Mouse (Mus musculus) layer of hippocampus, postnatal 25 days (tissue): ENCODE data around the gene Gm2a. TPM values are rescaled to one million over a fixed set of nuclear protein-coding genes. Genes with fewer than 3 reads are reported as not detected.
"Not testable (repeated sequence)": the region's sequence is repeated elsewhere in the genome, so short reads cannot be mapped to it uniquely, and the experiment has no call there.

ENCODE experiments used
- DNase-seq, 2 experiments: peaks; one replicate each; pipeline ENCODE4 v3.0.0; 2022; ENCODE audit warnings: mixed read lengths in 2 of 2, low spot score in 1 of 2; ENCODE audit errors: extremely low spot score in 1 of 2
- total RNA-seq, 2 experiments: library from RNA; stranded (reverse); gene quantifications; 2 replicates each; pipeline ENCODE4 v1.2.3; 2021

Gene Gm2a
- total RNA-seq, 2 experiments from 2014 or later: 38.7 to 42.5 TPM

DNA sequence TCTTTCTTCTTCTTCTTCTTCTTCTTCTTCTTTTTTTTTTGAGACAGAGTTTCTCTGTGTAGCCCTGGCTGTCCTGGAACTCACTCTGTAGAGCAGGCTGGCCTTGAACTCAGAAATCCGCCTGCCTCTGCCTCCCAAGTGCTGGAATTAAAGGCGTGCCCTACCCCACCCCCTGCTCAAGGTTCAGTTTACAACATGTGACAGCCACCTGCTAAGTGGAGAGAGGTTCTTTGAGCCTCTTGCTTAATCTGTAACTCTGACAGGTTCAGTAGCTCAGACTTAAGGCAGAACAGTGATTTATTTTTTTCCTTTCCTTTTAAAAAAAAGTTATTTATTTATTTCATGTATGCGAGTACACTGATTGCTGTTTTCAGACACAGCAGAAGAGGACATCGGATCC lies 1.6 kb upstream of the Gm2a start:
- DNase-seq: not testable (repeated sequence)

DNA sequence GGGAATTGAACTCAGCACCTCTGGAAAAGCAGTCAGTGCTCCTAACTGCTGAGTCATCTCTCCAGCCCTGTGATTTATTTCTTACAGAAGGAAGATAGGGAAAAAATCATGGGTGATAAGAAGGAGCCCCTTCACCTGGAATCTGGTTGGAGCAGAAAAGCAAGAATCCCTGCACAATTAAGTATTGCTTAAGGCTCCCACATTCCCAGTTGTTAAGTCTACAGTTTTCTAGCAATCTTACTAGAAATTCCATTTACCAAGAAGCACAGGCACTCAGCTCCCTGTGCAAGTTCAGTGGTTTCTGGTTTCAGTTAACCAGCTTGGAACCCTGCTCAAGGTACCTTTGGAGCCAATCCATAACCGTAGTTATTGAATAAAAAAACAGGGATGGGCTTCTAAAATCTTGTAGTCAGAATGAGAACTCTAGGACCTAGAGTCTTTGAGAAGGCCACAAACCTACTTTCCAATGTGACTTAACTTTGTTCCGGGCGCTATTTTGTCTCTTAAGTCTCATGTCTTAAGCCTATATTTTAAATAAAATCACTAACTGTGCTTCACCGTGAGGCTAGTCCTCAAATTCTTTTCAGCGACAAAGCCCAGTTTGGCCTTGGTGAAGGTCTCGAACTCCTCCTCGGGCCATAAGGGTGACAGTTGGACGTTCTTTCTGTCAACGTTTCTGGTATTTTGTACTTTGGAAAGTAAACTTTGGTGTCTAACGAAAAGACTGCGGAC lies 1.0 kb upstream of the Gm2a start:
- no peak for DNase-seq

DNA sequence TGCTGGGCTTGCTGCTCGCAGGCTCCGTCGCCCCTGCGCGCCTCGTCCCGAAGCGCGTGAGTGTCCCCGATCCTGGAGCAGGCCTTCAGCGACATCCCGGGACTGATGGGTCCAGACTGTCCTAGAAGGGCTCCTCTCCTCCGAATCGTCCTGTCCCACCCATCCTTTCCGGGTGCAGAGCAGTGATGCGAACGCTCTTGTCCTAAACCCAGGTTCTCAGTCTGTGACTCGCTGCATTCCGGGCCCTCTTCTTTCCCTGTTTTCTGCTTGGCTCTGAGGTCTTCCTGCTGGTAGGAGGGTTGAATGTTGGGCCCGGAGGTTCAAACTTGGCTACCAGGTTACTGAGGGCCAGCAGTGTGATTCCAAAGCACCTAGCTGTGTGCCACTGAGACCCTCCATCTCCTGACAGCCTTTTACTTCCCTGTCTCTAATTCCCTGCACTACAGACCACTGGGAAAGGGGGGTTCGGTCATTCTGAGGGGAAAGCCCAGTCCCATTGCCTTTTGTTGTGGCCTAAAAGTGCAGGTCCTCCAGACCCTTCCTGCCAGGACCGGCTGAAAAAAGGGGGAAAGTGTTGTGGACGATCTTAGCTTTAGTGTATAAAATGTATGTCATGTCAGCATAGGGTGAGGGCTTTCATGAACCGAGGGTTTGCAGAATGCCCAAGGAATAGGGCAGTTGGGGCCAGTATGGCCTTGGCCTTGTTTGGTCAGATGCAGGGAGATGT lies 437 bp downstream of the Gm2a start:
- DNase-seq: no peak

DNA sequence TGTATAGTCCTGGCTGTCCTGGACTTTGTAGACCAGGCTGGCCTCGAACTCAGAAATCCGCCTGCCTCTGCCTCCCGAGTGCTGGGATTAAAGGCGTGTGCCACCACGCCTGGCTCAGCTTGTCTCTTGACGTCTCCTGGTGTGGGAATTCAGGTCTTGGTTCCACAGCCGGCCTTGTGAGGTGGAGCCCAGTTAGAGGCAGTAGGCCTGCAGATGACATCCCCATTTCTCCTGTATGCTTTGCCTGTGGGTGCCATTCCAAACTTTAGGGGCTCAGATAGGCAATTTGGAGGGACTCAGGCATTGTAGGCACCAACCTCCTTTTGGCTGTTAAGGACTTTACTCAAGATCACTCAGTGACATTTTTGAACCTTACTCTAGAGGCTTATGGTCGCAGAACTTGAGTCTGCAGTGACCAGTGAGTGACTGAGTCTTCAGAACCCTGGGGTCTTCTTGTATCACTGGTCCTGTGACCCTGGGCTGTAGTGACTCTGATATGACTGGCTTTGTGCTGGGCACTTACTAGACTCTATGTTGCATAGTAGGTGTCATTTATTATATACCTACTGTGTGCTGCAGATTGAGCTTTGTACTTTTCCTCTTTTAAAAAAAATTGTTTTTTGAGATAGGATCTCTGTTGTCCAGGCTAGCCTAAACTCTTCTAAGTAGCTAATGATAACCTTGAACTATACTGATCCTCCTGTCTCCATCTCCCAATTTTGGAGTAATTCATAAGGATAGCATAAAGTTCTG lies 1.3 kb downstream of the Gm2a start:
- DNase-seq: no peak

DNA sequence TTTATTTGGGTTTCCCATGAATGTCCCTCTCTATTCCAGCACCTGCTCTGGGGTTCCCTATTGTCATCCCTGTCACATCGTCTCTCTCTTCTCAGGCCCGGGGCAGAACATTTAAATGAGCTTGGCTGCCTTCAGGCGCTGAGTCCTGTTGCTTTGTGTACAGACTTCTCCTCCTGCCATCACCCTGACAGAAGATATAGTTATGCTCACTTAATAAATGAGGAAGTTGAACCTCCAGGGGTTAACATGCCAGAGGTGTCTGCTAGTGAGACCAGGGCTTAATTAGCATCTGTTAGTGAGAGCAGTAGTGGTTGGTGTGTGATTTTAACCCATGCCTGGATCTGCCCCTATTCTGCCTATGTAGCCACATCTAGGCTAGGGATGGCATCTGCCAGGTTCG lies 2.0 kb downstream of the Gm2a start:
- no peak for DNase-seq

DNA sequence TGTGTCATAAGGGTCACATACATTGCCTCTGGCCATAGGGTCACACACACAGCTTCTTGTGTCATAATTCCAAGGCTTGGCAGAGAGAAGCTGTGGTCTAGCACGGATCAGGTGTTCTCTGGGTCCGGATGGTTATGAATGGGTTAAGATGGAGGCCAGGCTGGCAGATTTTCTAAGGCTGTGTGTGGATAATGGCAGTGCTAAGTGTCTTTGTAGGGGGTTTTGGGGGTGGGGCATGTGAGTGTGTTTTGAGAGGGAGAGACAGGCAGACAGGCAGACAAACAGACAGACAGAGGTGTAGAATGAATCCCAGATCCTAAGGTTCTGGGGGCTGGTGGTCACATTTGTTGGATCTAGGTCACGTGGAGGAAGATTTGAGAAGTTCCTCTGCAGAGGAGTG lies 4.1 kb downstream of the Gm2a start:
- DNase-seq: no peak

DNA sequence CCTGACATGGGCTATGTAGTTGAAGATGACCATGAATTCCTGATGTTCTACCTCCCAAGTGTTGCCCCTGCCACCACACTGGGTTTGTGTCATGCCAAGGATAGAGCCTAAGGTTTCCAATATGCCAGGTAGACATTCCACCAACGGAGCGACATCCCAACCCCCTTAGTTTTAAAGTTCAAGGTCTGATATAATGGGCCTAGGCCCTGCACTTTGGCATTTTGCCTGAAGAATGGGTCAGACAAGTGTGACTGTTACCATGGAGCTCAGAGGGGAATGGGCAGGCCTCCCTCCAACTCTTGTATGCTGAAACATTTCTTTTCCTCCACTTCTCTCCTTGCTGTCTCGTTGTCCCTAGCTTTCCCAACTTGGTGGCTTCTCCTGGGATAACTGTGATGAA lies 5.3 kb downstream of the Gm2a start:
- DNase-seq: no peak

DNA sequence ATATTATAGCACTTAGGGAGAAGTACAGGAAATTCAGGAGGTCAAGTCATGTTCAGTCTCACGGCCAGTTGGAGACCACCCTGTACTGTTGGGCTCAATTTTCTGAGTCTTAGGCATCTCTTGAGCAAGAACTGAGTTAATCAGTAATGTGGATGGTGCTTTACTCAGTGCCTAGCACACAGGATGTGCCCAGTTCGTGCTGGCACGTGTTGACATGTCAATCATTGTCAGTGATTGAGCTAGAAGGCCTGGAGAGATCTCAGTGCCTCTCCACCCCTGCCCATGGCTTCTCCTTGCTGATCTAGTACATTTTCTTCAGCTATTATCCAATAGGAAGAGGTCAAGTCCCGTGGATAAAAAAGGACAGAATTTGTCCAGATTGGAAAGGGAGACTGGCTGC lies 7.5 kb downstream of the Gm2a start:
- DNase-seq: no peak

DNA sequence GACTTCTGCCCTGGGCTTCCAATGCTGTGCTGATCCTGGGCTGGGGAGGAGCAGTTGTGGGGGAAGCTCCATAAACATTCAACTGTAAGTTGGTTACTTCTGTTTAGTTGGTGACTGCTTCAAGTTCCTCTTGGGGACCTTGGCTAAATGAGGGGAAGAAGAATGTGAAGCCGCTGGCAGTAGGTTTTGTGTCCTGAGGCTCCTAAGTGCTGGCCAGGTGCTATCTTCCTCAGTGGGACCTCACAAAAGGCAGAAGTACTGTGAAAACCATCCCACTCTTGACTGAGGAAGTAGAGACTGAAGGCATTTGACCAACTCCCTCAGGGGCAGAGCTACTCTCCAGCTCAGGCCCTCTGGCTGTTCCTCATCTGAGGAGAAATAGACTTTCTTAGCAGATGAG lies 8.7 kb downstream of the Gm2a start:
- DNase-seq: no peak

DNA sequence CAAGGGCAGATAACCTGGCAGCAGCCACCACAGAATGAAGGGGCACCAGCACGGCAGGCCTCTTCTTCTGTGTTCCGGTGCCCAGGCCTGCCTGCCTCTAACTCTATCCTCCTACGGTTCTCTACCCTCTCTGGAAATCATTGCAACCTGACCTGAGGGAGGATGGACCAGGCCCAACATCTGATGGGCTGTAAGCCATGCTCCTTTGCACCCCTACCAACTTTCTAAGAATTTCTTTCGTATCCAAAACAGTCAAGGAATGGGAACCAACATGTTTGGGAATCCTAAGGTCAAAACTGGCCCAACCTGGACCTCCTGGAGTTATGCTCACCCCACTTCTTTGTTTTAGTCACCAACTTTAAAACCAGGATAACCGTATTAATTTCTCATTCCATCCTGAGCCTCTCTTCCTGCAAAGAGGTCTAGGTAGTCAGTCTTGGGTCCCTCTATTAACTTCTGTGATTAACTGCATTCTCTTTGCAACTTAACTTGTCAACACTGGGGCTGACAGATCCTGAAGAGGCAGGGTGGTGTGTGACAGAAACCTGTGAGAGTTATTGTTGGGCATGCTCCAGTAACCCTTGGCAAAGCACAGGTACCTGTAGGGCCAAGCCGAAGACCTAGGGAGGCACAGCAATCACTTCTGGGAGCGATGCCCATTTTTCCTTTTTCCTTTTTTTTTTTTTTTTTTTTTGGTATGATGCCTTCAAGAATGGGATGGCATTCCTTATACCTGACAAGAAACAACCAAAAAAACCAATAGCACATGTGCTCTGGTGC lies 11.8 kb downstream of the Gm2a start:
- no peak for DNase-seq

DNA sequence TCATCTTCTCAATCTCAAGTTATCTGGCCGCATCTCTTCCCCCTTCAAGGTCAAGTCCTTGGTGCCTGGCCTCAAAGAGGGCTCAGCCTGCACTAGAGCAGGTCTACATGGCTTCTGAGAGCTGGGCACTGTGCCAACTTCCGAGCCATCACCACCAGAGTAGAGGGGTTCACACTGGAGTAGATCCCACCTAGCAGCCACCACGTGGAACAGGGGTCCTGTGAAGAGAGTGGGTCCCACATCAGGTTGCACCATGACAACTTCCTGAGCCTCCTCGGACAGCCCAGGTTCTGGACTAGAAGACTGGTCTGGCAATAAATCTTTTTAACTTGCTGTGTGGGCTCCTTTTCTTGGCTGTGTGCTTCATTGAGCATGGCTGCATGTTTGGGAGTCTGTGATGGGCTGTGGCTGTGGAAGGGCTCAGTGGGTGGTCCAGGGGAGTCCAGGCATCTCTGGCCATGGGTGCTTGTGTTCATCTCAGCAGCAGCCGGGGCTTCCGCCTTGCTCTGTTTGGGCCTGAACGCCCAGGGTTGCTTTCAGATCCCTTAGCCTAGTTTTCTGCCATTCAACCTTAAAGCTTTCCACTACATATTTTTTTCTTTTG lies 12.8 kb downstream of the Gm2a start:
- DNase-seq: peak in 1 of 2 experiments; percentile 8

DNA sequence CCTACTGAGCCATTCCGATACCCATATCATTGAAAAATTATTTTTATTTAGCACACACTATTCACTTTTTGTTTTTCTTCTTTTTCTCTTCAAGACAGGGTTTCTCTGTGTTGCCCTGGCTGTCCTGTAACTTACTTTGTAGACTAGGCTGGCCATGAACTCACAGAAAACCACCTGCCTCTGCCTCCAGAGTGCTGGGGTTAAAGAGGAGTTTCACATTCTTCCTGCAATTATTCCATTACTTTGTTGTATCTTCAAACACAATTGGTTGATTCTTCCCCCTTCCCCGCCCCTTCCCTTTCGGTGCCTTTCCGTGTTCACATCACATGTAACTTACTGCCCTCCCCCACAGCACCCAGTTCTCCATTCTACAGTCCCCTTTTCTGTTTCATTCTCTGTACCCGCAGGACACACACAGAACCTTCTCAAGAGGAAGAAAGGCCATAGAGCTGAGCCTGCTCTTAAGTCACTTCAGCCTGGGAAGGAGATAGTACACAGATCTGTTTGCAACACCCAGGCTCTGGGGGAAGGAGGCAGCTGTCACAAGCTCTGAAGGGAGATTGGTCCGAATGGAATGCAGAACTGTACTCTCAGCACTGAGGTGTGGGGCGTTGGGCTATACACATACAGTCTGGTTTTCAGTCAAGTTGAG lies 15.4 kb downstream of the Gm2a start:
- no peak for DNase-seq

DNA sequence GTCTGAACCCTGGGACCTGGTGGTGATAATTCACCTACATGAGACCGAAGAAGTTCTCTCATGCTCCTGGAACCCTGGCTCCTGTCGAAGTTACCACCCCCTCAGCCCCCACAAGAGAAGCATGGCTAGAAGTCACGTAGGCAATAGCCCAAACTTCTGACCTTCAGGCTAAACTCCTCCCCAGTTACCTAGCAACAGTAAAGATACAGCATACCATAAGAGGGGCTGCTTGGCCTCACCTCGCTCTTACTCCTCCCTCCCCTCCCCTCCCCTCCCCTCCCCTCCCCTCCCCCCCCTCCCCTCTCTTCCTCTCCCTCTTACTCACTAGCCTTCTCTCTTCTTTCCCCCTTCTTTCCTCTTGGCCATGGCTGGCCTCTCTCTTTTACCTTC lies 15.9 kb downstream of the Gm2a start:
- DNase-seq: not testable (repeated sequence)

DNA sequence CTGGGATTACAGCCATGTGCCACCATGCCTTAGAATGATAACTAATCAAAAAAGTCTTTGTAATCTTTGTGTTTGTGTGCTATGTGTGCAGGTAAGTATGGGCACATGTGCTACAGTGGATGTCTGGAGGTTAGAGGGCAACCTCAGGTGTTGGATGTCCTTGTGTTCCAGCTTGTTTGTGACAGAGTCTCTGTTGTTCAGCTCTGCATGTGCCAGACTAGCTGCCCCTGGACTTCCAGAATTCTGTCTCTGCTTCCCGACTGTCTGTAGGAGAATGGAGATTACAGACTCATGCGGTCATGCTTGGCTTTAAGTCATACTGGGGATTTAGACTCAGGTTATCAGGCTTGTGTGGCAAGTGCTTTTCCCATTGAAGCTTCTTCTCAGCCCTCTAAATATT lies 16.4 kb downstream of the Gm2a start:
- no peak for DNase-seq

DNA sequence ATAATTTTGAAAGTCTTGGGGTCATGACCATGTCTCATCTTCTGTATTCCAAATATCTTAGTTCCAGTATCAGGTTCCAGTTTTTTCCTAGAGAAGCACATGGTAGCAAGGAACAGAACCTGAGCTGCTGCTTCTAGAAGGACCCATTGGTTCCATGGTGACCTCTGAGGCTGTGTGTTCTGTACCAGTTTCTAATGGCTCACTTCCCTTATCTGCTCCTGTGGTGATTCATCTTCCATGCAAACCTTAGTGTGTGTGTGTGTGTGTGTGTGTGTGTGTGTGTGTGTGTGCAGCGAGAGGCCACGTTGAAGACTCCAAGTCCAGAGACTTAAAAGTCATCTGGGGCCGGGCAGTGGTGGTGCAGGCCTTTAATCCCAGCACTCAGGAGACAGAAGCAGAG lies 18.1 kb downstream of the Gm2a start:
- DNase-seq: no peak

DNA sequence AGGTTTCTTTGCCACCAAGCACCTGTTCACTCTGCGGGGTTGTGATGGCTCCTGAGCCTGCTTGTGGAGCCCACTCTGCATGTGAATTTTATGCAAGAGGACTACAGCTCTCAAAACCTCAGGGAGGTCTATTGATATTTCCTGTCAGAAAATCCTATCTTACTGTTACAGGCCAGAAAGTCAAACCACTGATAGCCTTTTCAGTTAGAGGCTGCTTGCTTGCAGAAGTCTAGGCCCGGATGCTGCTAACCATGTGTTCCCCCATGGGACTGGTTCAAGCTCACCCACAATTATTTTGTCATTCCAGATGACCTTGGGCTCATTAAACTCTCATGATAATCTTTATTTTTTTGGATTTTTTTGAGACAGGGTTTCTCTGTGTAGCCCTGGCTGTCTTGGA lies 19.1 kb downstream of the Gm2a start:
- DNase-seq: no peak

DNA sequence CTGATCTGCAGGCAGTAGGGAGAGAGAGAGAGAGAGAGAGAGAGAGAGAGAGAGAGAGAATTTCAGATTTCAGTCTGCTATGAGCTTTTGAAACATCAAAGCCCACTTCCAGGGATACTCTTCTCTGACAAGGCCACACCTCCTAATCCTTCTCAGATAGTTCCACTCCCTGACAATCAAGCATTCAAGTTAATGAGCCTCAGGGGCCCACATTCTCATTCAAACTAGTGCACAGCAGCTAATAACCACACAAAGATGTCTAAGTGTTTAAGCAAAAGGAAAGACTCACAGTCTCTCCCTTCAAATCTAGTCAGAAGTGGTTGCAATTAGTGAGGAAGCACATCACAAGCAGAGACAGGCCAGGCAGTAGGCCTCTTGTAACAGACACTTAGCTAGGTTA lies 22.4 kb downstream of the Gm2a start:
- no peak for DNase-seq

DNA sequence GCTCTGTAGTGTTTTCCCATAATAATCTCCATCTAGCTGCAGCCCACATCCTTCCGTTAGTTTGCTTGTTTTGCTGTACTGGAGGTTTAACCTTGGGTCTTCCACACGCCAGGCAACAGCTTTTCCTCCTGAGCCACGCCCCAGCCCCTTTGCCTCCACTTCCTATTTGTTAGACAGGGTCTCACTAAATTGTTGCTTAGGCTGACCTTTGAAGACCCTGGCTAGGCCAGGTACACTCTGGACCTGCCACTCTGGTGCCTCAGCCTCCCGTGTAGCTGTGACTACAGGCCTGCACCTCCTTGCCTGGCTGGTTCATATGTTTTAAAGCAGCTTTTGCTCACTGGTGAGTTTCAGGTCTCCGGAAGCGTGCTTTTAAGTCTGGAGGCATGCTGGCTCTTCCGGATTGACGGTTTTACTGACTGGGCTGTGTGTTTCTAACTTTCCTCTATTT lies 22.9 kb downstream of the Gm2a start:
- no peak for DNase-seq

DNA sequence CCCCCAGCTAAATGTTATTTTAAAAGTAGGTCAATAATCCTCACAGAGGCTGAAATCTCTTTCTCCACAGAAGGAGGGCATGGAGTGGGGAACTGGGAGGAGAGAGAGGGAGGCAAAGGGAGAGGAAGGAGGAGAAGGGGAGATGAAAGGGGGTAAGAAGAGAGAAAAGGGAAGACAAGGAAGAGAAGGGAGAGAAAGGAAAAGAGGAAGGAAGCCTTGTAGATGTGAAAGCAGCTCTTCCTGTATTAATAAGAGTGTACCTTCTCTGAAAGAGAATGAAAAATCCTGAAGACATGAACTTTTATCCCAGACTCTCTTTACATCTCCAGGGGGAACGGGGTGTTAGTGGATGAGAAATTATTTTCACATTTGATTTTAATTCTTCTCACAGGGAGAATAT lies 23.5 kb downstream of the Gm2a start:
- DNase-seq: no peak

DNA sequence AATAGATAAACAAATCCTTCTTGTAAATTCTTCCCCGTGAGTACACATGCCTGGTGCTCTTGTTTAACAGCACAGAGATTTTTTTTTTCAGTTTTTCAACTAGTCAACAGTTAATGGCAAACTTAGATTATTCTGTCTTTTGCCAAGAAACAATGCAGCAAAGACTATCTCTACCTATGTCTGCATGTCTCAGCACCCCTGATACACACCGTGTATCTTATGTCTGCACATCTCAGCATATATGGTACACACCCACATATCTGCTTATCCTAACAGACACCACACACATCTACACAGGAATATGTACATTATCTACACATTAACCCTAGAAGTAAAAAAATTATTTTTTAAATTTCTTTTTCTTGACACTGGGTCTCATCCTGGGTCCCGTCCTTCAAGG lies 28.7 kb downstream of the Gm2a start:
- DNase-seq: no peak
